Mouse (Mus musculus) urinary bladder, postnatal 25 days (tissue): Measurements from ENCODE around the gene Ovca2.
A peak's percentile ranks its signal among the peaks of the same experiment; 100 is the strongest.

ENCODE experiments used
- DNase-seq: peaks from one replicate; pipeline ENCODE4 v3.0.0; 2022; ENCODE audit warnings: low spot score

The Ovca2 gene

GRCm38 (mm10) chr11:75169405-75170080, 9.1 kb downstream of the Ovca2 start, which contains the start of gene Hic1:
TSS of gene Hic1 (minus strand) at chr11:75169519.
- DNase-seq = no peak

- peak; percentile 90 for DNase-seq
Measured at GRCm38 (mm10) chr11:75168590-75169361, 9.9 kb downstream of the Ovca2 start.

GRCm38 (mm10) chr11:75167643-75168589, 10.7 kb downstream of the Ovca2 start:
- no peak for DNase-seq

GRCm38 (mm10) chr11:75166861-75167642, 11.6 kb downstream of the Ovca2 start:
- DNase-seq = peak; percentile 38

GRCm38 (mm10) chr11:75166193-75166842, 12.3 kb downstream of the Ovca2 start:
- DNase-seq = peak; percentile 39

- peak; percentile 87 for DNase-seq
Measured at GRCm38 (mm10) chr11:75165441-75166192, 13.0 kb downstream of the Ovca2 start.

GRCm38 (mm10) chr11:75164750-75165149, 13.9 kb downstream of the Ovca2 start:
- no peak for DNase-seq

GRCm38 (mm10) chr11:75164051-75164450, 14.6 kb downstream of the Ovca2 start:
- DNase-seq = no peak

- DNase-seq = no peak
Measured at GRCm38 (mm10) chr11:75163379-75163778, 15.3 kb downstream of the Ovca2 start.

GRCm38 (mm10) chr11:75162591-75163080, 16.0 kb downstream of the Ovca2 start:
- no peak for DNase-seq

- DNase-seq = no peak
Measured at GRCm38 (mm10) chr11:75161417-75162008, 17.1 kb downstream of the Ovca2 start.

GRCm38 (mm10) chr11:75160954-75161353, 17.7 kb downstream of the Ovca2 start:
- no peak for DNase-seq

- no peak for DNase-seq
Measured at GRCm38 (mm10) chr11:75159564-75159963, 19.1 kb downstream of the Ovca2 start.

GRCm38 (mm10) chr11:75158432-75158831, 20.2 kb downstream of the Ovca2 start:
- DNase-seq = no peak

GRCm38 (mm10) chr11:75157901-75158300, 20.7 kb downstream of the Ovca2 start:
- no peak for DNase-seq

GRCm38 (mm10) chr11:75157037-75157436, 21.6 kb downstream of the Ovca2 start:
- DNase-seq = no peak

GRCm38 (mm10) chr11:75156416-75156815, 22.2 kb downstream of the Ovca2 start:
- DNase-seq = no peak

GRCm38 (mm10) chr11:75155985-75156384, 22.6 kb downstream of the Ovca2 start:
- DNase-seq = no peak

- no peak for DNase-seq
Measured at GRCm38 (mm10) chr11:75154053-75154585, 24.5 kb downstream of the Ovca2 start.
